Mouse (Mus musculus) frontal cortex, postnatal 14 days (tissue): ENCODE results near the gene Slc17a6.
"Not testable (repeated sequence)": the region's sequence is repeated elsewhere in the genome, so short reads cannot be mapped to it uniquely, and the experiment has no call there.

ENCODE experiments used
- DNase-seq, 2 experiments: peaks; one replicate each; pipeline ENCODE4 v3.0.0; 2022; ENCODE audit warnings: low spot score in 2 of 2

The Slc17a6 gene

GRCm38 (mm10) chr7:51693539-51694217 lies 71.9 kb downstream of the Slc17a6 start:
- no peak for DNase-seq

- no peak for DNase-seq
These were observed 72.6 kb downstream of the Slc17a6 start for GRCm38 (mm10) chr7:51694452-51694851.

GRCm38 (mm10) chr7:51709508-51709907 lies 87.7 kb downstream of the Slc17a6 start:
- no peak for DNase-seq

- not testable (repeated sequence) for DNase-seq
These were observed 88.5 kb downstream of the Slc17a6 start for GRCm38 (mm10) chr7:51710346-51710745.

- no peak for DNase-seq
These were observed 94.0 kb downstream of the Slc17a6 start for GRCm38 (mm10) chr7:51715771-51716170.
